ENCODE assay signal across 22 mouse cellular contexts in the genomic region with DNA sequence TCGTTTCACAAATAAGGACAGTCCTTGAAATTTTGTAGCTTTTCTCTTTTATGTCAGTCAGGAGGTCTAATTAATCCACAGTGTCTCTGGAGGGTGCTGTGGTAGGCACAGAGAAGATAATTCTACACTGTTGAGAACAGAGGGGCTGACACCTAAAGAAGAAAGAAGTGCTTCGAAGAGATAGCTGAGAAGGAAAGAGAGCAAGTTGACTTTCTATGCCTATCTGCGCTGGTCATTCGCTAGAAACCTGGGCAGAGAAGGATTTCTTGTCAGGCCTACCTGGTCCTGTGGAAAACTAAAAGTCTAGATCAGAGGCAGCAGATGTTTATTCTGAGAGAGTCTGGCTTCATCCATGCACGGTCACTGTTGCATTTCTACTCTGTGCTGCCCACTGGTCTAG. TPM values are rescaled to one million over a fixed set of nuclear protein-coding genes. Genes with fewer than 3 reads are reported as not detected.
DNase-seq lines count a peak whose midpoint lies in the region; TF ChIP-seq lines count a peak whose summit lies in the region.
"Had no signal": no experiment of that assay in that cellular context is flagged by ENCODE, and none has a peak within 500 bp of the region (broad histone marks: within the 10 kb centered on the region; RNA-seq: fewer than 3 reads in every experiment).

No protein-coding gene starts in this region.

- H3K27ac ChIP-seq in heart, adult 2 months = no peak overlapping the region
- no peak overlapping the region for H3K27ac ChIP-seq in left cerebral cortex, adult 2 months
- H3K27ac ChIP-seq: embryonic facial prominence, embryonic 13.5 days; embryonic facial prominence, embryonic 15.5 days; forebrain, embryonic 12.5 days; forebrain, embryonic 15.5 days had no signal

- TF ChIP-seq CTCF in heart, adult 2 months (IDR thresholded peaks at IDR 0.05) = no peak
- no peak for TF ChIP-seq CTCF in left cerebral cortex, adult 2 months (IDR thresholded peaks at IDR 0.05)

- H3K4me1 ChIP-seq in heart, adult 2 months (ENCODE audit: control insufficient read depth, insufficient read depth, low read length) = no peaks in the 10 kb centered on the region
- H3K4me1 ChIP-seq: embryonic facial prominence, embryonic 13.5 days; embryonic facial prominence, embryonic 15.5 days; forebrain, embryonic 12.5 days; forebrain, embryonic 15.5 days had no signal

- TF ChIP-seq EP300 in heart, adult 2 months (IDR thresholded peaks at IDR 0.05; ENCODE audit: insufficient read depth, low read depth, low read length) = no peak

- H3K9ac ChIP-seq in heart, adult 2 months (ENCODE audit: low read depth, low read length) = no peak overlapping the region
- H3K9ac ChIP-seq: embryonic facial prominence, embryonic 13.5 days; embryonic facial prominence, embryonic 15.5 days; forebrain, embryonic 12.5 days; forebrain, embryonic 15.5 days; forebrain, postnatal 0 days had no signal

- intact Hi-C loops in heart, adult 2 months (cut with DNase I) = no loop called here
- intact Hi-C loops in left cerebral cortex, adult 2 months (cut with DNase I) = loop anchor here (10.0 kb wide), 2 partner anchors 921 to 1011 kb away; partner anchors contain the start of gene Tiprl

- H3K4me3 ChIP-seq in heart, adult 2 months = no peak overlapping the region
- no peak overlapping the region for H3K4me3 ChIP-seq in left cerebral cortex, adult 2 months
- H3K4me3 ChIP-seq: embryonic facial prominence, embryonic 13.5 days; embryonic facial prominence, embryonic 15.5 days; forebrain, embryonic 12.5 days; forebrain, embryonic 15.5 days had no signal

- 91% methylated on average over 5 of the region's 5 CpGs for WGBS in heart, adult 2 months

- no peaks in the 10 kb centered on the region for H3K36me3 ChIP-seq in heart, adult 2 months (ENCODE audit: control insufficient read depth, insufficient read depth, low read length)

- no peaks in the 10 kb centered on the region for H3K27me3 ChIP-seq in heart, adult 2 months (ENCODE audit: control insufficient read depth, insufficient read depth, low read length)
- H3K27me3 ChIP-seq: embryonic facial prominence, embryonic 13.5 days; embryonic facial prominence, embryonic 15.5 days; forebrain, embryonic 12.5 days; forebrain, embryonic 15.5 days had no signal

- no peaks in the 10 kb centered on the region for H3K79me2 ChIP-seq in heart, adult 2 months (replicated peaks; ENCODE audit: control insufficient read depth, insufficient read depth, low read length)

- TF ChIP-seq POLR2A in heart, adult 2 months (IDR thresholded peaks at IDR 0.05; ENCODE audit: insufficient read depth, low read depth, low read length) = no peak

- DNase-seq in heart, adult 11 months = peak; percentile 10
- no peak for DNase-seq in heart, adult 2 months
- DNase-seq in MEL-GATA-1-ER (ENCODE audit: extremely low read depth, low read depth) (peak; percentile 25), adipocyte (ENCODE audit: low spot score) (no peak)
- peak; percentile 37 for DNase-seq in c-Kit-positive CD71-positive TER-119-negative erythroid progenitor cells, embryonic 14.5 days (ENCODE audit: low read depth)
- no peak for DNase-seq in ovary, adult 18-20 months (ENCODE audit: low spot score)
- DNase-seq in left cerebral cortex, adult 2 months (ENCODE audit: extremely low spot score in 1 of 2, low spot score in 2 of 2) = no peak
- DNase-seq: adrenal gland, adult 8-10 months; adrenal gland, postnatal 14 days; adrenal gland, postnatal 36 days; cerebellum, adult 11 months; cerebellum, adult 18-20 months; cerebellum, adult 8-10 months; cerebellum, adult 9-11 months; cerebellum, postnatal 14 days; cerebellum, postnatal 36 days; embryo, embryonic 11 days; forebrain, postnatal 0 days had no signal

RNA-seq across cellular contexts. Expression of gene Blzf1, which starts 6.8 kb away (rescaled TPM):
- 10 to 100 TPM; 23.1 to 23.6 TPM for total RNA-seq in heart, adult 2 months (2021)
- polyA plus RNA-seq in heart, adult 2 months (2012; rRNA removed) = 4.7 and 10.2 TPM in 2 replicates
- 10 to 100 TPM; 22.0 to 24.1 TPM for total RNA-seq in left cerebral cortex, adult 2 months (2021)

RNA-seq across cellular contexts. Expression of gene Nme7, which starts 10.2 kb away (rescaled TPM):
- total RNA-seq in heart, adult 2 months (2021) = 1 to 10 TPM; 3.6 to 3.7 TPM
- polyA plus RNA-seq in heart, adult 2 months (2012; rRNA removed) = 2.1 and 3.0 TPM in 2 replicates
- total RNA-seq in left cerebral cortex, adult 2 months (2021) = 10 to 100 TPM; 22.7 to 24.9 TPM

RNA-seq across cellular contexts. Expression of gene Ccdc181, which starts 38.7 kb away (rescaled TPM):
- 1 to 10 TPM; 8.6 to 9.2 TPM for total RNA-seq in heart, adult 2 months (2021)
- 2.7 TPM in 2 replicates for polyA plus RNA-seq in heart, adult 2 months (2012; rRNA removed)
- 10 to 100 TPM; 21.7 to 23.9 TPM for total RNA-seq in left cerebral cortex, adult 2 months (2021)

Comparison
In these comparisons a context has a peak if more than half of its experiments do, and no peak if none do; other contexts are left out.
1. DNase-seq: peak in heart, adult 11 months (single experiment), MEL-GATA-1-ER (single experiment) and c-Kit-positive CD71-positive TER-119-negative erythroid progenitor cells, embryonic 14.5 days (single experiment); none in heart, adult 2 months (0 of 2), ovary, adult 18-20 months (single experiment), adipocyte (single experiment) and left cerebral cortex, adult 2 months (0 of 2).
2. RNA of gene Nme7, which starts 10.2 kb away (total RNA-seq): 22.7 to 24.9 TPM in left cerebral cortex, adult 2 months; 3.6 to 3.7 TPM in heart, adult 2 months; every median in the first group is over 4 times any median in the second.